Mouse (Mus musculus) kidney, postnatal 4 days (tissue): ENCODE results near the gene Gm49358.

Experiments
- DNase-seq, 2 experiments: peaks; one replicate each; pipeline ENCODE4 v3.0.0; 2021; ENCODE audit warnings: mixed read lengths in 2 of 2

Gm49358 gene

GRCm38 (mm10) chr10:86814292-86815131 is 50.7 kb downstream of the Gm49358 start:
- no peak for DNase-seq

GRCm38 (mm10) chr10:86815133-86815532 is 51.4 kb downstream of the Gm49358 start:
- DNase-seq = no peak

GRCm38 (mm10) chr10:86819649-86820165 is 55.9 kb downstream of the Gm49358 start:
- peak; percentile 33 to 46 for DNase-seq

GRCm38 (mm10) chr10:86821014-86821413 is 57.2 kb downstream of the Gm49358 start:
- DNase-seq = no peak

GRCm38 (mm10) chr10:86824093-86824492 is 60.3 kb downstream of the Gm49358 start:
- no peak for DNase-seq

GRCm38 (mm10) chr10:86824871-86825270 is 61.1 kb downstream of the Gm49358 start:
- peak; percentile 53 to 74 for DNase-seq

- peak; percentile 61 to 70 for DNase-seq
Observed at GRCm38 (mm10) chr10:86825871-86826522, 62.2 kb downstream of the Gm49358 start.

- DNase-seq = no peak
Observed at GRCm38 (mm10) chr10:86826929-86827328, 63.2 kb downstream of the Gm49358 start.

- DNase-seq = no peak
Observed at GRCm38 (mm10) chr10:86828221-86829135, 64.7 kb downstream of the Gm49358 start.

GRCm38 (mm10) chr10:86829515-86829914 is 65.7 kb downstream of the Gm49358 start:
- DNase-seq = no peak

GRCm38 (mm10) chr10:86836784-86837183 is 73.0 kb downstream of the Gm49358 start:
- DNase-seq = no peak

- DNase-seq = no peak
Observed at GRCm38 (mm10) chr10:86838827-86839226, 75.1 kb downstream of the Gm49358 start.

- DNase-seq = no peak
Observed at GRCm38 (mm10) chr10:86842659-86843058, 78.9 kb downstream of the Gm49358 start.

- no peak for DNase-seq
Observed at GRCm38 (mm10) chr10:86846926-86847467, 83.2 kb downstream of the Gm49358 start.

- no peak for DNase-seq
Observed at GRCm38 (mm10) chr10:86849087-86849486, 85.3 kb downstream of the Gm49358 start.

- DNase-seq = no peak
Observed at GRCm38 (mm10) chr10:86849508-86849907, 85.7 kb downstream of the Gm49358 start.

GRCm38 (mm10) chr10:86852160-86852559 is 88.4 kb downstream of the Gm49358 start:
- no peak for DNase-seq

GRCm38 (mm10) chr10:86853433-86853832 is 89.7 kb downstream of the Gm49358 start:
- no peak for DNase-seq

- no peak for DNase-seq
Observed at GRCm38 (mm10) chr10:86860396-86860795, 96.6 kb downstream of the Gm49358 start.

- no peak for DNase-seq
Observed at GRCm38 (mm10) chr10:86862496-86862895, 98.7 kb downstream of the Gm49358 start.

- no peak for DNase-seq
Observed at GRCm38 (mm10) chr10:86863429-86863828, 99.7 kb downstream of the Gm49358 start.

GRCm38 (mm10) chr10:86872121-86872520 is 108.3 kb downstream of the Gm49358 start:
- DNase-seq = no peak
